Mouse (Mus musculus): ENCODE data around the gene Ms4a4d.

GRCm38 (mm10) chr19:11536593-11536992 is at the start of gene Ms4a4d:
- TF ChIP-seq POLR2A (IDR thresholded peaks at IDR 0.05; ENCODE audit: insufficient read depth, low read depth, low read length) (no peak), CTCF (IDR thresholded peaks at IDR 0.05; ENCODE audit: insufficient read depth, low read depth, low read length) (no peak)
